Mouse (Mus musculus): Measurements from ENCODE around the gene Hivep2.

Gene Hivep2

GRCm38 (mm10) chr10:14047661-14048060 is 81.8 kb downstream of the Hivep2 start:
- peak; percentile 43 to 72 for DNase-seq (ENCODE audit: inconsistent age in 2 of 2, low spot score in 1 of 2)

DNA sequence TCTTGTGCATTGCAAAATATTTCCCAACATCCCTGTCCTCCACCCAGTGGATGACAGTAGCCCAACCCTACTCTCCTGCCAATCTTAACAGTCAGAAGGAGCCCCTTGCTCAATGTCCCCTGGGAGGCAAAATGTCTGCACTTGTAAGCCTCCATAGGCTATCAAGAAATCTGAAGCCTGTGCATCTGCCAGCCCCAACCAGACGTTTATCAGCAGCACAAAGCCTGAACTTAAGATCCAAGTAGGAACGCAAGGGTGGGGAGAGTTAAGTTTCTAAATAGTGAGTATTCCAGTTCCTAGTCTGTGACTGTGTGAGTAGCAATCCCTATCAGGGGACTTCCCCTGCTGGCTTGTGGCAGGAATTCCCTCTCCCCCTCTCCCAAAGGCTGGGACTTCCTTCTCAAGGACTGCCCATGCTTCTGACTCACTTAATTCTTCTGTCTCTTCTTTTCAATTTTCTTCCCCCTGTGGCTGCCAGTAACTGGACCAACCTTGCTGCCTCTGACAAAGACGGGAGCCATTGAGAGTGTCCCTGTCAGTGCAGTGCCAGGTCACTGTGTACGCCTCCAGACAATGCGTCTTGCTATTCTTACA is 82.5 kb downstream of the Hivep2 start:
- DNase-seq (ENCODE audit: inconsistent age in 2 of 2, low spot score in 1 of 2) = peak; percentile 62 to 83

- no peak for DNase-seq (ENCODE audit: inconsistent age in 2 of 2, low spot score in 1 of 2)
Observed at GRCm38 (mm10) chr10:14048916-14049445, 83.1 kb downstream of the Hivep2 start.

DNA sequence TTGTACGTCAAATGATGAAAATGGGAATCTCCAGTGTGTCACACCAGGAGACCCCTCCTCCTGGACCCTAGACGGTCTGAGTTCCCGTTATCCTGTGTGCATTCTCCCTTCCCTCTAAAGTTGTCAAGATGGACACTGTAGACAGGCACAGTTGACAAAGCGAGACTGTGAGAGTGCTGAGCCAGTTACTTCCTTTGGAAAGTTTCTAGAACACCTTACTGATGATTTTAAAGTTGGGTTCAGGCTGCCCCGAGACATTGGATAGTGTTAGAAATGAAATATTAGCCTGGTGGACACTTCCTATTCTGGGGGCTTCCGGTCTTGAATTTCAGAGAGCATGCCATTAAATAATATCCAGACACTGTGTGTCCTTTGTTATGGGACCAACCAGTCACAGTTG is 83.8 kb downstream of the Hivep2 start:
- no peak for DNase-seq (ENCODE audit: inconsistent age in 2 of 2, low spot score in 1 of 2)

DNA sequence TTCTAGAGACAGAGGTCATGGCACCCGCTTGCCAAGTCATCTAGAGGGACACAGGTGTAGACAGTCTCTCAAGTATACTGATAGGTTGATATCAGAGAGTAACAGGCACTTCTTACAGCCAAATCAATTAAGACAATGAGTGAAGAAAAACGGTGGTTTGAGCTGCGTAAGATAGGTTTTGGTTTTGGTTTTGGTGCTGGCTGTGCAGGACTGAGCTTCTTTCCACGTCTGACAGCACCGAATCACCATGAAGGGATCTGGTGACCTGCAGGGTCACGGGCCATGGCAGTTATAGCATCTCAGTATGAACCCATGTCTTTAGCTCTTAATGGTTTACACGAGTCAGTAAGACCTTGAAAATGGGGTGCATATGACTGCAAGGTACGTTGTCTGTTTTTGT is 84.7 kb downstream of the Hivep2 start:
- no peak for DNase-seq (ENCODE audit: inconsistent age in 2 of 2, low spot score in 1 of 2)

DNA sequence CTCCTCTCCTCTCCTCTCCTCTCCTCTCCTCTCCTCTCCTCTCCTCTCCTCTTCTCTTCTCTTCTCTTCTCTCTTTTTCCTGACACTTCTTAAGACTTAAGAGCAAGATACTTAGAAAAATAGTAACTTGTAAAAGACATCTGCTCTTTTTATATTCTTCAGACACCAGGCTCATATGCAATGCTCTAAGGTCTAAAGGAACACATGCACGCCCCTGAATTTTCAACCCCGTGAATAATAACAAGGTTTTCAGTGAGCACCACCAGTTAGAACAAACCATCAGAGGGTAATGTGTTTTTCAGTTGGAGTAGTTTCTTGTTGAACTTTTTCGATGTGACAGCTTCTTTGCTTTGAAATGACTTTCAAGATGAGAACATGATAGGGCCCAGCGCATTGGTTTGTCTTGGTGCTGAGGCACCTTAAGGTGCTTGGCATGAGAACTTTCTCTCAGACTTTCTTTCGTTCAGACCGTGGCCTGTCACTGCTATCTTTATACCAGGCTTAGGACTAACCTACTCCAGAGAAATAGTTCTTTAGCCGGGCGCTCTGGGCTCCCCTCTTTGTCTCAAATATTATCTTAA is 86.3 kb downstream of the Hivep2 start:
- DNase-seq (ENCODE audit: inconsistent age in 2 of 2, low spot score in 1 of 2) = no peak

DNA sequence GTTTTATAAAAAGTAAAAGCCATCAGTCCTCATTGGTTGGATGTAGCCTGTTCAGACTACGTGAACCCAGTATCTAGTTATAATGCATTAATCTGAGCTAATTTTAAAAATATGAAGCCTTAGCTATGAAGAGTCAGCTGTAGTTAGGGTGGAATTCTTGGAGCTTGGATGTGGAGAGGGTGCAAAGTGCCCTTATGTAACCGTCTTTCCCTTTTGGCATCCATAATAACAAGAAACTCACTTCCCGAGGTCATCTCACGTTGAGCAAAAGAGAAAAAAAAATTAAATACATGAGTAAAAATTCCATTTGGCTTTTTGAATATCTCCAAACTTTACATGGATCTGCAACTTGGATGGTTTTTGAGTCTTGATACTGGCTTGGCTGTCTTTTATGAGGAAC is 89.0 kb downstream of the Hivep2 start:
- DNase-seq (ENCODE audit: inconsistent age in 2 of 2, low spot score in 1 of 2) = no peak

- DNase-seq (ENCODE audit: inconsistent age in 2 of 2, low spot score in 1 of 2) = peak; percentile 33 to 79
Observed at GRCm38 (mm10) chr10:14055533-14055981, 89.7 kb downstream of the Hivep2 start.

DNA sequence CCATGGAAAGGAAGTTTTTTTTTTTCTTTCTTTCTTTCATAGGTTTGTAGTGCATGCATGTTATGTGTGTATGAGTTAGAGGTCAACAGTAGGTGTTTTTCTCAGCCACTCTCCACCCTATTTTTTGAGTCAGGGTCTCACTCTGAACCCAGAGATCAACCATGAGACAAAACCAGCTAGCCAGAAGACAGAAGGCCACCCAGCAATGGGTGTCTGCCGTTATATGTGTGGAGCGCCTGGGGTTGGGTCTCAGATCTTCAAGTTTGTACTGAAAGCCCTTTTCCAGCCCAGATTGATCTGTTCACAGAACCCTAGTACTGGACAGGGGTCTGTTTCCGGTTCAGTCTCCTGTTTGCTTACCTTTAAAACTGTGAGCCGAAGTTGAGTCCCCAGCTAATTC is 90.2 kb downstream of the Hivep2 start:
- DNase-seq (ENCODE audit: inconsistent age in 2 of 2, low spot score in 1 of 2) = no peak

DNA sequence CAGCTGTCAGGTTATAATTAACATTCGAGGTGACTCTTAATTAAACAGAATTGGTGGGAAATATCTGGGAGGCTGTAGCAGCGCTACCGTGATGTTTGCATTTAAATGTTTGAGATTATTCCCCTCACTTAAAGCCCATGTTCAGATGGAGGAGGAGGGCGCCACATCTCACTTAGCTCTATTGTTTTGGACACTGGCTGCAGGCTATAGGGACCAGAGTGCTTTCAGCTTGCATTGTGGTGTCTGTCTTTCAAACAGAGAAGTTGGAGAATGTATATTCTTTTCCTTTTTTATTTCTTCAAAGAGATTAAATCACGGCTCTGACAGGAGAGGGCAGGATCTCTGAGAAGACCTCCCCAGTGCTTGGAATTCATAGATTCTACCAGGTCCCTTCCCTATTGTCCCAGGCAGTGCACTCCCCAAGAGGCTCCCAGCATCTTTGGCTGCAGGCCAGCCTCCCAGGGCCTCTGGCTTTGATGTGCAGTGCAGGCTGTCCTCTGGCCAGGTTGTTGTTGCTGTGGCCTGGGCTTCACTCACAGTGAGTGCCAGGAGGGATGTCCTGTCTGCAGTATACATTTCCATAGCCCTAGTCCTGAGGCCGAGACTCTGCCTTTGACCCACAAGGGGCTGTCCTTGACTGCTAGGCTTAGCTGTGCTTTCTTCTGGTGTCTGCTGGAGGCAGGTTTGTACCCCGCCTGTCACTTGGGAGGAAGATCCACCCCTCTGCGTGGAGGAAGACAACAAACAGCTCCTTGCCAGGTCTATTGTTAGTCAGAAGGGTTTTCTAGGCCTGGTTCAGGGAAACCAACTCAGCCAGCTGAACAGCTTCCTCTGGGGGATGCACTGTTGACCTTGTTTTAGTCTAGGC is 90.9 kb downstream of the Hivep2 start:
- peak; percentile 85 to 91 for DNase-seq (ENCODE audit: inconsistent age in 2 of 2, low spot score in 1 of 2)

DNA sequence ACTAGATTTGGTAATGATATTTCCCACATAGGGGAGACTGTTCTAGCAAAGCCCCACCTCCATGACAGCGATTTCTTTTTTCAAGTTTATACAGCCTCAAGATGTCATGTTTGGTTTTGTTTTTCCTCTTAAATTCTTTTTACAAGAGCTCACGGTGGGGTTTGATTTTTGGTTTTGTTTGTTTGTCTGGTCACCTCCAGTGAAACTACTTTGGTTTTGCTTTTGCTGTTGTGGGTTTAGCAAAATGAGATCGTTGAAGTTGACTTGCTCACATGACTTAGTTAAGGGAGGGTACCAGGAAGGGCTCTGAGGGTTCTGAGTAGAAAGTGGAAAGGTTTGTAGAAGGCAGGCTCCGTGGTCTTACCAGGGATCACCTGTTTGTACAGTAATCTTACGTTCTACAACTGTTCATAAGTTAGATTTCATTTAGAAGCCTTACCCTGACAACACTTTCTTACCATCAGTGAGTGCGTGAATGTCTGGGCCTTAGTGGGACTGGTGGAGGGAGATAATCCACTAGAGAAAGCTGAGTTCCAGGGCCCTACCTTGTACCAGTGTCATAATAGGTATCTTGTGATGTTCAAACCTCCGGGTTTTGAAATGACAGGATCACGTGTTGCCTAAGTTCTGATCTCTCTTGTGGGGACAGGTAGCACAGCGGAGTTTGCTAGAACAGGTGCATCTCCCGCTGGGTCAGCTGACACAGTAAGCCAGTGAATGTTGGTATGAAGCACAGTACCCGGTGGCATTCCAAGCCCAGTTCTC is 92.1 kb downstream of the Hivep2 start:
- DNase-seq (ENCODE audit: inconsistent age in 2 of 2, low spot score in 1 of 2) = no peak

GRCm38 (mm10) chr10:14058742-14059141 is 92.9 kb downstream of the Hivep2 start:
- DNase-seq (ENCODE audit: inconsistent age in 2 of 2, low spot score in 1 of 2) = no peak

DNA sequence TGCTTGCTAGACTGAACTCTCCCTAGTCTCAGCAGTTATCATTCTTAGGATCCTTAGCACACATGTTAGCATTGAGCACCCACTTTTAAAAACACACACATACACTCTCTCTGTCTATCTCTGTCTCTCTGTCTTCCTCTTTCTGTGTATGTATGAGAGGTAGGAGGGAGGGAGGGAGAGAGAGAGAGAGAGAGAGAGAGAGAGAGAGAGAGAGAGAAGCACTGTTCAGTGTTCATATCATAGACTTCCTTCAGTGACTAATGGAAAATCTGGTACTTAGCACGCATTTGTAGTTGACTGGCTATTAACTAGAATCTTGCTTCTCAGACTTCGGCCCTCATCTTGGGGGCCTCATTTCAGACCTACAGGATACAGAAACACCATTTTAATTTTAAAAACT is 93.7 kb downstream of the Hivep2 start:
- DNase-seq (ENCODE audit: inconsistent age in 2 of 2, low spot score in 1 of 2) = no peak

GRCm38 (mm10) chr10:14060302-14060701 is 94.4 kb downstream of the Hivep2 start:
- no peak for DNase-seq (ENCODE audit: inconsistent age in 2 of 2, low spot score in 1 of 2)

- DNase-seq (ENCODE audit: inconsistent age in 2 of 2, low spot score in 1 of 2) = no peak
Observed at GRCm38 (mm10) chr10:14063226-14063625, 97.4 kb downstream of the Hivep2 start.

DNA sequence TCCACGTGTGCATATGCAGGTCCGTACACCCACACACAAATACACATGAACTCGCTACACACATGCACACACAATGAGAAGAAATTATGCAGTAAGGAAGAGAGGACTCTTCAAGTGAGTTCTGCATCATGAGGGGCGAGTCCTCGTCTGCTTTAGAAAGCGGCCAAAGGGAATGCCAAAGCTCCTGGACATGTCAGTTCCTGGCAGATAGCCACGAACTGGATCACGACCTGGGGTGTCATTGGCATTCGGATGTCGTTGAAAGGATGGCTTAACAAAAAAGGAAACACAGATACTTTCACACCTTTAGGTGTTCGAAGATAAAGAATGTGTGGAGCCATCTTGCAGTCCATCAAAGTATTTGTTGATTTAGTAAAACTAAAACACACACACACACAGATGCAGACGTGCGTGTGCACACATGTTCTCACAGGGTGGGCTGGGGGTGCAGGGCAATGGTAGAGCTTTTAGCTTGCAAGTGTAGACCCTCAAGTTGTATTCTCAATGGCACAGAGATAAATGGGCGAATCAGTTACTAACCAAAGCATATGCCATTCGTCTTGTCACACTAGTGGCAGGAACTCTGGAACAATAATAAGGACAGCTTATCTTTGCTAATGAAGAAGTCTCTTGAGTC is 99.0 kb downstream of the Hivep2 start:
- DNase-seq (ENCODE audit: inconsistent age in 2 of 2, low spot score in 1 of 2) = no peak

GRCm38 (mm10) chr10:14067802-14068201 is 101.9 kb downstream of the Hivep2 start:
- DNase-seq (ENCODE audit: inconsistent age in 2 of 2, low spot score in 1 of 2) = no peak

- no peak for DNase-seq (ENCODE audit: inconsistent age in 2 of 2, low spot score in 1 of 2)
Observed at GRCm38 (mm10) chr10:14070498-14071079, 104.7 kb downstream of the Hivep2 start.

DNA sequence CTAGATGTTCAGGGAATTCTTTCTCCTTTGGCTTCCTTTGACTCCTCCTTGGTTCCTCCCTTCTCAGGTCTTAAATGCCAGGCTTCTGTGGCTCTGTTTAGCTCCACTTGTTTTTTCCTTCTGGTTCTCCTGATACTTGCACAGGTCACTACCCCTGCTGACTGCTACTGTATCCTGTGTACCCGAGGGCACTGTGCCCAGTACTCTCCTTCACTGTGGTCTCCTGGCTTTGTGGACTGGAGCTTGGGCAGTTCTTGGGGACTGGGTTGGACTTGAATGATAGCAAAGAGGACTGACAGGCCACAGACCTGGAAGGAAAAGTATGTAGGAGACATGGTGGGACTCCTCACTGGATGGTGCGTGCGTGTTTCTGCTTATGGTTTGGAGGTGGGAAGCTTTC is 106.6 kb downstream of the Hivep2 start:
- DNase-seq (ENCODE audit: inconsistent age in 2 of 2, low spot score in 1 of 2) = no peak

DNA sequence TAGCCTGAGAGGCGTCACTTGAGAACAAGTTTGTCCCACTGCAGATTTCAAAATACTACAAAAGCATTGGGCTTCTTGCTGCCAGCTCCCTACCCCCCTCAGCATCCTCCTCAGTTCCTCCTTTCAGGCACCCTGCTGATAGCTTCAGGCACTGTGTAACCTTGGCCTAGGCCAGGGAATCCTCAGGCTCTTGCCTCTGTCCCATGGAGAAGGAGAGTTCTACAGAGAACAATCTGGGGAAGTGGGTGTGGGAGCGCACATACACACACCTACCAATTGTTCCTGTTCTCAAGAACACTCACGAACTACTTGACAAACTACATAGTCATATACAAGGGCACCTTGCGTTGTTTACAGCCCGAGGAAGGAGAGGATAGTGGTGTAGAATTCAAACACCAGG is 109.9 kb downstream of the Hivep2 start:
- DNase-seq (ENCODE audit: inconsistent age in 2 of 2, low spot score in 1 of 2) = no peak

Data from adrenal gland, adult (tissue).